Mouse (Mus musculus): ENCODE data around the gene Fndc9. TPM values are rescaled to one million over a fixed set of nuclear protein-coding genes. Genes with fewer than 3 reads are reported as not detected.
A peak's percentile ranks its signal among the peaks of the same experiment; 100 is the strongest.

Fndc9 gene
- polyA plus RNA-seq (2014; fragmentation: Nextera tagmentation; extraction: Ambion mirVana) = 0.65 and 1.5 TPM in 2 replicates

DNA sequence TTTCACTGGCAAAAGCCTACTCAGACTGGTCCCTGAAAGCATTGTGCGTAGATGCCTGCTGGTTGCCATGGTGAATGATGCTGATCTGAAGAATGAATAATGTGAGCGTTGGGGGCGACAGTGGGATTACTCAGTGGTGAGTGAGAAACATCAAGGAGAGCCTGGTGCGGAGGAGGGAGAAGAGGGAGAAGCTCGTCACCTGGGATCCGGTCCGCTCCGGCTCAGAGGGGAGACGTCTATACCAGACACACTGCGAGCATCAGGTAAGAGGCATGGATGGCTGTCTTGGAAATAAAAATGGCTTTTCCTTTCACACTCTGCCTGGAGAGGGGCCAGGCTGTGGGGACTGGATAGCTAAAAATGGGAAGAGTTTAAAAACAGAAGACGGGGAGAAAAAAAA, at the start of gene Fndc9:
Gene Fndc9, plus strand, starts transcription at position 198 of the 400 bp plus-strand sequence.
- H3K9ac ChIP-seq (ENCODE audit: low read length) = no peak within 1 kb of the TSS
- no peaks in the 10 kb centered on the region for H3K27me3 ChIP-seq (ENCODE audit: control insufficient read depth, insufficient read depth, low read length)
- H3K4me1 ChIP-seq (replicated peaks; ENCODE audit: control insufficient read depth, insufficient read depth, low read length) = no peaks in the 10 kb centered on the region
- no peak within 1 kb of the TSS for H3K4me3 ChIP-seq (ENCODE audit: low read depth, low read length)
- DNase-seq (ENCODE audit: low spot score) (no peak), ATAC-seq (replicated peaks; ENCODE audit: low FRiP score) (peak; percentile 81)
- H3K9me3 ChIP-seq (ENCODE audit: control insufficient read depth, low read length) = no peaks in the 10 kb centered on the region
- H3K4me2 ChIP-seq (ENCODE audit: low read depth, low read length, severe bottlenecking) = no peak within 1 kb of the TSS; the same call in 1 of the 2 replicates
- H3K36me3 ChIP-seq (ENCODE audit: control insufficient read depth, insufficient read depth, low read length) = no peaks in the 10 kb centered on the region; the same call in 1 of the 2 replicates
- WGBS = 35% methylated on average over 11 of the region's 11 CpGs
- no peak within 1 kb of the TSS for H3K27ac ChIP-seq (ENCODE audit: low read depth, low read length)

DNA sequence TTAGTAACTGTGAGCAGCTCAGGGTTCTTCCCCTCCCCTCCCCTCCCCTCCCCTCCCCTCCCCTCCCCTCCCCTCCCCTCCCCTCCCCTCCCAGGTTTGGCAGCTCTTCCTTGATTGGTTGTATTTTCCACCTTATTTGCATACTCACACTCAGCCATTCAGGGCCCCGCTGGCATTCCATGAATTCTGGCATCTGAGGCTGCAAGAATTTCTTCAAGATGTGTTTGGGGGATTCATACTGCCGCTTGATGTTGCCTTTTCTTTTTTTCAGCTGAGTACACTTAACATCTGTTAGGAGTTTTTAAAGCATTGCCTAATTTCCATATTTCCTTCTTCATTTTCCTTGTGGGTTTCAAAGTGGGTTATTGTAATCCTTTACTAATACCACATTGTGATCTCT, 47.0 kb upstream of the Fndc9 start:
- ATAC-seq (replicated peaks; ENCODE audit: low FRiP score) = no peak

DNA sequence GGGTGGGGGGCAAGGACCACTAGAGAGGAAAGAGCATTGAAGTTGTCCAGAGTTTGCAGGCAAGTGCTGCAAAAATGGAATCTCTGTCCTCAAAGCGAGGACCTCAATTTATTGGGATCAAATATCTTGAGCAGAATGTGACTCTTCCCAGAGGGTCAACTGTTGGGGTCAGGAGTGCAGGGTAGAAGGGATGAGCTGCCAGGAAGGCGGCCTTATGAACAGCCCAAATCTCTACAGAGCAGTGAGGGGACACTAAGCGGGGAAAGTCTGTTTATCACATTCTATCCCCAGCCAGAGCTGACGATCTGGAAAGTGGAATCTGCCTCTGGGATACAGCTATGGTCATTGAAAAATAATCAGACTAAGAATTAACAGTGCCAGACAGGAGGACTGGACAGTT, 41.2 kb upstream of the Fndc9 start:
- ATAC-seq (replicated peaks; ENCODE audit: low FRiP score) = no peak
- 77% methylated on average over 4 of the region's 4 CpGs for WGBS
- no peaks in the 10 kb centered on the region for H3K27me3 ChIP-seq (ENCODE audit: control insufficient read depth, insufficient read depth, low read length)
- no peak overlapping the region for H3K4me3 ChIP-seq (ENCODE audit: low read depth, low read length)
- no peak overlapping the region for H3K9ac ChIP-seq (ENCODE audit: low read length)
- peaks cover 6% of the 10 kb centered on the region; the same call in 1 of the 2 replicates for H3K36me3 ChIP-seq (ENCODE audit: control insufficient read depth, insufficient read depth, low read length)
- no peak overlapping the region for H3K4me2 ChIP-seq (ENCODE audit: low read depth, low read length, severe bottlenecking)
- H3K27ac ChIP-seq (ENCODE audit: low read depth, low read length) = no peak overlapping the region
- H3K4me1 ChIP-seq (replicated peaks; ENCODE audit: control insufficient read depth, insufficient read depth, low read length) = no peaks in the 10 kb centered on the region
- no peaks in the 10 kb centered on the region for H3K9me3 ChIP-seq (ENCODE audit: control insufficient read depth, low read length)
- peak; percentile 38 for DNase-seq (ENCODE audit: low spot score)

More for the DNA sequence above, 47.0 kb upstream of the Fndc9 start:
- Histone ChIP-seq H3K9me3 (ENCODE audit: control insufficient read depth, low read length) (no peaks in the 10 kb centered on the region), H3K4me1 (replicated peaks; ENCODE audit: control insufficient read depth, insufficient read depth, low read length) (no peaks in the 10 kb centered on the region), H3K4me2 (ENCODE audit: low read depth, low read length, severe bottlenecking) (no peak overlapping the region), H3K27ac (ENCODE audit: low read depth, low read length) (no peak overlapping the region), H3K36me3 (ENCODE audit: control insufficient read depth, insufficient read depth, low read length) (no peaks in the 10 kb centered on the region), H3K4me3 (ENCODE audit: low read depth, low read length) (no peak overlapping the region), H3K9ac (ENCODE audit: low read length) (no peak overlapping the region), H3K27me3 (ENCODE audit: control insufficient read depth, insufficient read depth, low read length) (no peaks in the 10 kb centered on the region)
- peak; percentile 42 for DNase-seq (ENCODE audit: low spot score)
- 80% methylated on average over 2 of the region's 2 CpGs for WGBS

DNA sequence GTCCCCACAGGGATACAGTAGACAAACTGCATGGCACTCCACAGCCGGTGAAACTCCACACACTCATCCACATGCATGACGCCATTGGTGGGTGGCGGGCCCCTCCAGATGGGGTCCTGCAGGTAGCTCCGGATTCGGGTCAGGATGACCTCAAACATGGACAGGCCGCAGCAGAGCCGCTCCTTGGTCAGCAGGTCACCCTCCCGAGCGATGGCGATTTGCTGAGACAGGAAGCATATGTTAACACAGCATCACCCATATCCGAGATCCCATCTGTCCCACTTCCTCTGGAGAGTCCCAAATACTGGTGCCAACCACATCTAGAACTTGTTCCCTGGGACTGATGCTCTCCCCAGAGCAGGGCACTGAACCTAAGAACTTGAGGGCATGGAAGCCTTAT, 34.7 kb upstream of the Fndc9 start:
- Histone ChIP-seq H3K9ac (ENCODE audit: low read length) (no peak overlapping the region), H3K36me3 (ENCODE audit: control insufficient read depth, insufficient read depth, low read length) (peaks cover 6% of the 10 kb centered on the region; the same call in 1 of the 2 replicates), H3K4me1 (replicated peaks; ENCODE audit: control insufficient read depth, insufficient read depth, low read length) (no peaks in the 10 kb centered on the region), H3K27me3 (ENCODE audit: control insufficient read depth, insufficient read depth, low read length) (no peaks in the 10 kb centered on the region), H3K4me2 (ENCODE audit: low read depth, low read length, severe bottlenecking) (no peak overlapping the region), H3K9me3 (ENCODE audit: control insufficient read depth, low read length) (no peaks in the 10 kb centered on the region), H3K4me3 (ENCODE audit: low read depth, low read length) (no peak overlapping the region), H3K27ac (ENCODE audit: low read depth, low read length) (no peak overlapping the region)
- ATAC-seq (replicated peaks; ENCODE audit: low FRiP score) (no peak), DNase-seq (ENCODE audit: low spot score) (no peak)
- WGBS = 96% methylated on average over 11 of the region's 11 CpGs

DNA sequence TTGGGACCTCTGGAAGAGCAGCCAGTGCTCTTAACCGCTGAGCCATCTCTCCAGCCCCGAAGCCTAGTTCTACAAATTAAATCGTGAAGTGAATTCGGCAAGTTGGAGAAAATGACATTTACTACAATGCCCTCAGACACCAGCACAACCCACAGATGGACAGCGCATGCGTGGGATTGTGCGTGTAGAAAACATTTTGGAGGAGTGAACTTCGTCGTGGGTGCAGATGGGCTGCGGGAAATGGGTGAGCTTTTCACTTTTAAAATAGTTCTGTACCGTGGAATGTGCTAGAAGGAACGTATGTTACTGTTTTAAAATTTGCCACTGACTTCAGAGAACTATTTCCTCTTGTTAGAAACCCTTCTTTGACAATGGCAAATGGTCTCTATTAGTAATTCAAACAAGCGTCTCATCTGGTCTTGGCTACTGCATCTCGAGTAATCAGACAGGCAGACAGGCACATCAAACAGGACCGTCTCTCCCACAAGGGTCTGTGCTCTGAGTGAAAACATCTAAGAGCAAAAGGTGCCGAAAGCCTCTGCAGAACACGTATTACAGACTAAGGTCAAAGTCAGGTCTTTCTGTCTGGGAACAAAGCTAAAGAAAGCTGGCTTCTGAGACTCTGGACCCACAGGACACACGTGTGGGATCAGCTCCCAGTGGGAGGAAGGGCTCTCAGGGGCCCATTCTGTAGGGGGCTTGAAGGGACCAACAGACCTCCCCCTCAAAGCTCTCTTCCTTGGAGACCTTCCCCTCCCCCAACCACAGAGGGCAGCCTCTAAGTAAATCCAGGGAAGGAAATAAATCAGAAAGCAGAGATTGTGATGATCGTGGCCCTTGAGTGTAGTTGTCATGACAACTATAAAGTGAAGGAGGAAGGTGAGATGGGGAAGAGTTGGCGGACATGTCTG, 33.4 kb upstream of the Fndc9 start:
- DNase-seq (ENCODE audit: low spot score) (no peak), ATAC-seq (replicated peaks; ENCODE audit: low FRiP score) (no peak)
- WGBS = 78% methylated on average over 20 of the region's 20 CpGs
- Histone ChIP-seq H3K27ac (ENCODE audit: low read depth, low read length) (no peak overlapping the region), H3K27me3 (ENCODE audit: control insufficient read depth, insufficient read depth, low read length) (no peaks in the 10 kb centered on the region), H3K9me3 (ENCODE audit: control insufficient read depth, low read length) (no peaks in the 10 kb centered on the region), H3K36me3 (ENCODE audit: control insufficient read depth, insufficient read depth, low read length) (peaks cover 3% of the 10 kb centered on the region; the same call in 1 of the 2 replicates), H3K4me2 (ENCODE audit: low read depth, low read length, severe bottlenecking) (no peak overlapping the region), H3K4me1 (replicated peaks; ENCODE audit: control insufficient read depth, insufficient read depth, low read length) (no peaks in the 10 kb centered on the region), H3K4me3 (ENCODE audit: low read depth, low read length) (no peak overlapping the region), H3K9ac (ENCODE audit: low read length) (no peak overlapping the region)

DNA sequence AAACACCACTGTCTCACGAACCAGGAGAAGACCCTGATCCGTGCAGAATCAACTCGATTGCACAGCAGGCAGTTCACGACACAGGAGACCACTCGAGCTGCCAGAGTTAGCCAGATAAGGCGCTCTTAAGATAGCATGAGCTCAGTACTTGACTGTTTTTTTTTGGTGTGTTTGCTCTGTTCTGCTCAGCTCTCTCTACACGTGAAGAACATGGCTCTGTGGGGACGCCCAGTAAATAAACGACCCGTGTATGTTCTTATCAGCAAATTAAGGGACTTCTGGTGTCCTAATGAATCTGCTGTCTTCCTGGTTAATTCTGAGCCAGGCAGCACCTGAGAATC, 32.8 kb upstream of the Fndc9 start:
- WGBS = 78% methylated on average over 10 of the region's 10 CpGs
- no peak overlapping the region for H3K9ac ChIP-seq (ENCODE audit: low read length)
- no peak overlapping the region for H3K4me3 ChIP-seq (ENCODE audit: low read depth, low read length)
- no peaks in the 10 kb centered on the region for H3K9me3 ChIP-seq (ENCODE audit: control insufficient read depth, low read length)
- no peak overlapping the region for H3K4me2 ChIP-seq (ENCODE audit: low read depth, low read length, severe bottlenecking)
- H3K36me3 ChIP-seq (ENCODE audit: control insufficient read depth, insufficient read depth, low read length) = peaks cover 3% of the 10 kb centered on the region; the same call in 1 of the 2 replicates
- ATAC-seq (replicated peaks; ENCODE audit: low FRiP score) (no peak), DNase-seq (ENCODE audit: low spot score) (no peak)
- H3K27ac ChIP-seq (ENCODE audit: low read depth, low read length) = no peak overlapping the region
- no peaks in the 10 kb centered on the region for H3K4me1 ChIP-seq (replicated peaks; ENCODE audit: control insufficient read depth, insufficient read depth, low read length)
- no peaks in the 10 kb centered on the region for H3K27me3 ChIP-seq (ENCODE audit: control insufficient read depth, insufficient read depth, low read length)

DNA sequence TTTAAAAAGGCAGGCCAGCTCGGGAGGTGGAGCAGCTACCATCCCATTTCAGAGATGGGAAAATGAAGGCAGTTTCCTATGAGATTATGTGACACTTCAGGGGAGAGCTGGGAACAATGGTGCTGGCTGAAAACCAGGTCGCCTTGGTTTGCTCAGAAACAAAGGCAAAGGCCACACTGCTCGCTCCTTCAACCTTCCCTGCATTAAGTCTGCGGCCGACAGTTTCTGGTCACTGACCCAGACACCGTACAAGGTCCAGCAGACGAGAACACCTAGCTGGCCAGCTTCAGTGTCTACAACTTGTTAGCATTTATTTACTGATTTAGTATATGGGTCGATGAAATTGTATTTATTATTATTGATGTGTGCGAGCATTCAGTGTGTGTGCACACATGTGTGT, 30.5 kb upstream of the Fndc9 start:
- no peaks in the 10 kb centered on the region for H3K4me1 ChIP-seq (replicated peaks; ENCODE audit: control insufficient read depth, insufficient read depth, low read length)
- ATAC-seq (replicated peaks; ENCODE audit: low FRiP score) (no peak), DNase-seq (ENCODE audit: low spot score) (peak; percentile 42)
- no peak overlapping the region for H3K27ac ChIP-seq (ENCODE audit: low read depth, low read length)
- no peak overlapping the region for H3K4me3 ChIP-seq (ENCODE audit: low read depth, low read length)
- no peaks in the 10 kb centered on the region for H3K9me3 ChIP-seq (ENCODE audit: control insufficient read depth, low read length)
- H3K4me2 ChIP-seq (ENCODE audit: low read depth, low read length, severe bottlenecking) = no peak overlapping the region
- no peak overlapping the region for H3K9ac ChIP-seq (ENCODE audit: low read length)
- 83% methylated on average over 9 of the region's 9 CpGs for WGBS
- H3K36me3 ChIP-seq (ENCODE audit: control insufficient read depth, insufficient read depth, low read length) = no peaks in the 10 kb centered on the region; the same call in 1 of the 2 replicates
- no peaks in the 10 kb centered on the region for H3K27me3 ChIP-seq (ENCODE audit: control insufficient read depth, insufficient read depth, low read length)

DNA sequence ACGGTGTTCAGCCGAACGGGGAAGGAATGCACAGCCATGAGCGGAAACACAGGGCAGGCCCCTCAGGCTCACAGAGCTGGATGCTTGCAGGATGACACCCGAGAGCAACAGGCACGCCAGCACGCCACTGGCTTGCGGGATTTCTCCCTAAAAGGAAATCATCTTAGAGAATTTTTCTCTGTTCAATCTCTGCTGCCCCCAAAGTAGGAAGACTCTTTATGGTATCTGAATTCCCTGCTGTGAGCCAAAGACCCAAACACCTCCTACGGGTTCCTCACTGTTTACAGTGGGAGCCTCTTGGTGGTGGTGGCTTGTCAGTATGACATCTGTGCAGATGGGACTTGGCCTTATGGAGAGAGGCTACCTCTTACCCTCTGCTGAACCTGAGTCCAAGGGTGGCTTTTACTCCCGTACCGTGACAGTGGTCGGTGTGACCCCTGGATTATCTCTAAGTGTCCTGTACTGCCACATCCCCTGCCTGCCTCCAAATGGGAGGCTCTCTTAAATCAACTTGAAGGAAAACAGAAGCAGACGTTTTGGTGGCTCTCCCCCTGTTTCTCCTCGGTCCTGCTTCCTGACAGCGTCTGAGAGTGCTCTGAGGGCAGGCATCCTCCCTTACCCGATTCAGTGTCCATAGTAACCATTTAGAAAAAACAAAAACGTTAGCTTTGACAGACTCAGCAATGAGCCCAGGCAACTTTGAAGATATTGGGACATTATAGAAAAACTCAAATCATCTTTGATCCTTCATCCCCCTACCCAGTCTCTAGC, 29.5 kb upstream of the Fndc9 start:
- Histone ChIP-seq H3K9me3 (ENCODE audit: control insufficient read depth, low read length) (no peaks in the 10 kb centered on the region), H3K9ac (ENCODE audit: low read length) (no peak overlapping the region), H3K27me3 (ENCODE audit: control insufficient read depth, insufficient read depth, low read length) (no peaks in the 10 kb centered on the region), H3K4me2 (ENCODE audit: low read depth, low read length, severe bottlenecking) (no peak overlapping the region), H3K4me3 (ENCODE audit: low read depth, low read length) (no peak overlapping the region), H3K4me1 (replicated peaks; ENCODE audit: control insufficient read depth, insufficient read depth, low read length) (no peaks in the 10 kb centered on the region), H3K27ac (ENCODE audit: low read depth, low read length) (no peak overlapping the region), H3K36me3 (ENCODE audit: control insufficient read depth, insufficient read depth, low read length) (no peaks in the 10 kb centered on the region; the same call in 1 of the 2 replicates)
- peak; percentile 27 for DNase-seq (ENCODE audit: low spot score)
- ATAC-seq (replicated peaks; ENCODE audit: low FRiP score) = no peak
- WGBS = 78% methylated on average over 17 of the region's 17 CpGs

Measured in forebrain, embryonic 11.5 days (tissue).